Mouse (Mus musculus): ENCODE results near the gene Ndufaf5. TPM values are rescaled to one million over a fixed set of nuclear protein-coding genes. Genes with fewer than 3 reads are reported as not detected.
"Not testable (repeated sequence)": the region's sequence is repeated elsewhere in the genome, so short reads cannot be mapped to it uniquely, and the experiment has no call there.

The Ndufaf5 gene
- polyA plus RNA-seq, 1 experiment = 5.8 TPM

DNA sequence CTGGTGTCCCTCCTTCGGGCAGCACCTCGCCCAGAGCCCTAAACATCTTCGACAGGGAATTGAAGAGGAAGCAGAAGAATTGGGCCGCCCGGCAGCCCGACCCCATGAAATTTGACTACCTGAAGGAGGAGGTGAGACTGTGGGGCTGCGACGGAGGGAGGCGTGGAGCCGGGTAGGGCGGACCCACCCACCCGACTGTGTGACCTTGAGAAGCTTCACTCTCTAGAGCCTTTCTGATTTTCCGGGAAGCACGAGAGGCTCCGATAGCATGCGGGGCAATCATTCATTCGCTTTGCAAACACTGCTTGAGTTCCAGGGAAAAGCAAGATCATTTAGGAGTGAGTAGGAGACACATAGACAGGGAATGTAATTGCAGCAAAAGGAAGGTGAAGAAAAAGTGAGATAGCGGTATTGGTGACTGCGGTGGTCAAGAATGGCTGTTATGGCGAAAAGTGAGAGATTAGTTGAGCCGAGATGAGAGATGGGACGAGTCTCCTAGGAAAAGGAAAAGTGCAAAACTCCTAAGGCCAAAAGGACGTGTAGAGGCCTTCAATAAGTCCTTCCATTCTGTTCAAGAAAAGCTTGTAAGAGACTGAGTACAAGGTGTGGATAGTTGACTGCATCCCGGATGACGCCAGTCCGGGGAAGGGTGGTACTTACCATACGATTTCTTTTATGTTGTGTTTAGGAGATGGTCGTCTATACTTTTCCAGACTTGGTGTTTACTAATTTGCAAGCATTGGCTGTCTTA is 529 bp downstream of the Ndufaf5 start:
- peak overlapping the region; percentile 35 for H3K27ac ChIP-seq (ENCODE audit: control insufficient read depth, insufficient read depth, low read length)
- H3K4me1 ChIP-seq (replicated peaks; ENCODE audit: control insufficient read depth, insufficient read depth, low read length) = 0 out of 2 replicates have a peak, but pooled peaks cover 2% of the 10 kb centered on the region
- H3K4me3 ChIP-seq (ENCODE audit: control insufficient read depth, insufficient read depth, low read length) = peak overlapping the region; percentile 94
- DNase-seq = no peak
- 0 out of 2 replicates have a peak, but pooled peaks have one; percentile 17 for TF ChIP-seq CTCF (IDR thresholded peaks at IDR 0.05; ENCODE audit: borderline replicate concordance, control insufficient read depth, extremely low read depth, insufficient read depth, low read length, poor library complexity)
- no peak for TF ChIP-seq POLR2A (IDR thresholded peaks at IDR 0.05; ENCODE audit: control insufficient read depth, extremely low read depth, insufficient read depth, low read length, poor library complexity)
- WGBS = 8% methylated on average over 28 of the region's 28 CpGs
- no peaks in the 10 kb centered on the region for H3K27me3 ChIP-seq (ENCODE audit: control insufficient read depth, insufficient read depth, low read length)
- H3K36me3 ChIP-seq (ENCODE audit: control insufficient read depth, insufficient read depth, low read length) = no peaks in the 10 kb centered on the region

DNA sequence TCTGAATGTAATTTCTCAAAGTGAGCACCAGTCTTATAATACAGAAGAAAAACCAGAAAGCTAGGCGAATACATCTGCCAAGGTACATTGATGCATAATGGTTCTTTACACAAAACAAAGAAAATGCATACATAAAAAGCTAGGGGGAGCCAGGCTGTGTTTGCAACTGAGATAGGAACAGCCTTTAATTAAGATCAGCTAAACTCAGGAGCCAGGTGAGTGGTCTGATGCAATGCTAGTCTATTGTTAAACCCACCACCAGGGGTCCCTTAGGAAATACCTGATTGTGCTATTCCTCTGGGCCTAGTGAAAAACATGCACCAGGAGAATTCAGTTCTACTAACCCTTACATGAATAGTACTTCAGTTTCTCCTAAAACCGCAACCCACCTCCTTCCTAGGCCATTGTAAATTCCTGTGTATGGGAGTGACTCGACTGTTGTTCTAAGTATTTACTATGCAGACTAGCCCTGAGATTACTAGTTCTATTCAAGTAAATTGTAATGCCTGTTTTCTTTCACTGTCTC is 15.3 kb downstream of the Ndufaf5 start:
- not testable (repeated sequence) for H3K27ac ChIP-seq (ENCODE audit: control insufficient read depth, insufficient read depth, low read length)
- WGBS = 92% methylated on average over 3 of the region's 3 CpGs

DNA sequence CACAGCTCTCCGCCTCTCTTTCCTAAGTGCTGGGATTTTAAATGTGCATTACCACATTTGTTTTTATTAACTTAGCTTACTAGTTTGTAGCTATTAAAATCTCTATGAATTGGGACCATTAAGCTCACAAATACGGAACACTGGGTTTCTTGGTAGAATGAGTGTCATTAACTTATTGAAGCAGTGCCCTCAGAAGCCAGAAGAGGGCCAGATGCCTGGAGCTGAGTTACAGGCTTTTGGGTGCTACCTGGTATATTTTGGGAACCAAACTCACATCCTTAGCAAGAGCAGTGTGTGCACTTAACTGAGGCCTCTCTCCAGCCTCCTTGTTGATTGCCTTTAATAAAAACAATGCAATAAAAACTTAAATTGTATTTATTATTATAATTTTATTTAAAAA is 30.3 kb downstream of the Ndufaf5 start:
- WGBS = 93% methylated on average over 2 of the region's 2 CpGs
- no peak for DNase-seq
- Histone ChIP-seq H3K4me1 (replicated peaks; ENCODE audit: control insufficient read depth, insufficient read depth, low read length) (no peaks in the 10 kb centered on the region), H3K27ac (ENCODE audit: control insufficient read depth, insufficient read depth, low read length) (no peak overlapping the region), H3K4me3 (ENCODE audit: control insufficient read depth, insufficient read depth, low read length) (no peak overlapping the region), H3K27me3 (ENCODE audit: control insufficient read depth, insufficient read depth, low read length) (no peaks in the 10 kb centered on the region), H3K36me3 (ENCODE audit: control insufficient read depth, insufficient read depth, low read length) (peaks cover 10% of the 10 kb centered on the region)
- TF ChIP-seq CTCF (IDR thresholded peaks at IDR 0.05; ENCODE audit: borderline replicate concordance, control insufficient read depth, extremely low read depth, insufficient read depth, low read length, poor library complexity) (no peak), POLR2A (IDR thresholded peaks at IDR 0.05; ENCODE audit: control insufficient read depth, extremely low read depth, insufficient read depth, low read length, poor library complexity) (no peak)

More for the DNA sequence above, 15.3 kb downstream of the Ndufaf5 start:
- not testable (repeated sequence) for H3K36me3 ChIP-seq (ENCODE audit: control insufficient read depth, insufficient read depth, low read length); DNase-seq; H3K4me3 ChIP-seq (ENCODE audit: control insufficient read depth, insufficient read depth, low read length); H3K27me3 ChIP-seq (ENCODE audit: control insufficient read depth, insufficient read depth, low read length); H3K4me1 ChIP-seq (replicated peaks; ENCODE audit: control insufficient read depth, insufficient read depth, low read length)

DNA sequence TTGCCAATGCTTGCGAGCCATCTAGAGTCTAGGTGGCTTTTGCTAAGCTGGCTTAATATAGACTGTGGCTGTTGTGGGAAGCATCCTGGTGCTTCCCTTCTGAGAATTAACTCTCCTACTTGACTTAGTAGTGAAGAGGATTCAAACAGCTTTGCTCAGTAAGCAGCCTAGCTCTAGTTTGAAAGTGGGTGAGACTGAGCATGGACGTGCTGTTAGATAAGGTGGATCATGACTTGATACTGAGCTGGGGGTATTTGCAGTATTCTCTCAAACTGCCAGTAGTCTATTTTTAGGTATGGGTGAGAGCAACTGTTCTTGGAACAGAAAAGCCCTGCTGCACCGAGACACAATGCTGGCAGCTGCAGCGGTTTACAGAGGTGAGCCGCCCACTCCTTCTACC is 32.1 kb downstream of the Ndufaf5 start:
- no peak for DNase-seq
- H3K4me1 ChIP-seq (replicated peaks; ENCODE audit: control insufficient read depth, insufficient read depth, low read length) = no peaks in the 10 kb centered on the region
- TF ChIP-seq POLR2A (IDR thresholded peaks at IDR 0.05; ENCODE audit: control insufficient read depth, extremely low read depth, insufficient read depth, low read length, poor library complexity) (no peak), CTCF (IDR thresholded peaks at IDR 0.05; ENCODE audit: borderline replicate concordance, control insufficient read depth, extremely low read depth, insufficient read depth, low read length, poor library complexity) (no peak)
- no peak overlapping the region for H3K27ac ChIP-seq (ENCODE audit: control insufficient read depth, insufficient read depth, low read length)
- 93% methylated on average over 5 of the region's 5 CpGs for WGBS
- no peaks in the 10 kb centered on the region for H3K27me3 ChIP-seq (ENCODE audit: control insufficient read depth, insufficient read depth, low read length)
- peaks cover 10% of the 10 kb centered on the region for H3K36me3 ChIP-seq (ENCODE audit: control insufficient read depth, insufficient read depth, low read length)
- H3K4me3 ChIP-seq (ENCODE audit: control insufficient read depth, insufficient read depth, low read length) = no peak overlapping the region

DNA sequence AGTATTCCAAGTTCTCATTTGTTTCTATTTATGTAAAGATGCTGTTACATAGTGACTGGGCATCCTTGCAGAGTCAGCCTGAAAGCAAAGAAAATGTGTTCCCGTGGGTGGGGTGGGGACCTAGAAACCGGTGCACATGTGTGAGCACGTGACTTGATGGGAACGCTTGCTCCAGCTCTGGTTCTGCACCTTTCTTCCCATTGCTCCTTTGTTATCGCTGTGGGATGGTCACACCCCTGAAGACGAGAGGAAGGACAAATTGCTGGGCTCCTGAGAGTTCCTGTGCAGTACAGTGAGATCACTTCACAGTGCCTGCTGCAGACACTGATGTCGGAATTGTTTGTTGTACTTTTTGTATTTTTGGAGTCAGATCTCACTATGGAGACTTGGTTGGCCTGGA is 33.3 kb downstream of the Ndufaf5 start:
- H3K36me3 ChIP-seq (ENCODE audit: control insufficient read depth, insufficient read depth, low read length) = peaks cover 10% of the 10 kb centered on the region
- no peak for TF ChIP-seq CTCF (IDR thresholded peaks at IDR 0.05; ENCODE audit: borderline replicate concordance, control insufficient read depth, extremely low read depth, insufficient read depth, low read length, poor library complexity)
- no peak for TF ChIP-seq POLR2A (IDR thresholded peaks at IDR 0.05; ENCODE audit: control insufficient read depth, extremely low read depth, insufficient read depth, low read length, poor library complexity)
- 91% methylated on average over 7 of the region's 7 CpGs for WGBS

DNA sequence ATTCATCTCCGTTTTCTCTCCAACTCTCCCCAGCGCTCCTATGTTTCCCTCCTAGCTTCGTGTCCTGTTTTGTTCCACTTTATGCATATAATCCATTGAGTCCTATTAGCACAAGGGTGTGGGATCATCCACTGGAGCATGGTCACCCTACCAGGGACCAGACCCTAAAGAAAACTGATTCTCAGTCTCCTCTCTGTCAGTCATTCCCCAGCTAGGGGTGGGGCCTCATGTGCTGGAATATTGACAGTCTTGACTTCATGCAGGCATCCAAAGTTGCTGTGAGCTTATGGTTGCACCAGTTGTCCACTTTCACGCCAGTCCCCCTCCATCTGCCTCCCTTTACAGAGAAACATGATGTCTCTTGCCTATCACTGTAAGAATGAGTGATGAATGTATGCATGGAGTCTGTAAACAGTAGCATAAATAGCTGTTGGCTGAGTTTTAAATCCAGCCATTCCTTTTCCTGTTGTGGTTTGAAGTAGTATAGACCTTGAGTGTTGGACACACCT is 44.1 kb downstream of the Ndufaf5 start:
- WGBS = 93% methylated on average over 4 of the region's 4 CpGs
- no peak for DNase-seq
- Histone ChIP-seq H3K4me1 (replicated peaks; ENCODE audit: control insufficient read depth, insufficient read depth, low read length) (no peaks in the 10 kb centered on the region), H3K36me3 (ENCODE audit: control insufficient read depth, insufficient read depth, low read length) (no peaks in the 10 kb centered on the region), H3K27me3 (ENCODE audit: control insufficient read depth, insufficient read depth, low read length) (no peaks in the 10 kb centered on the region), H3K27ac (ENCODE audit: control insufficient read depth, insufficient read depth, low read length) (no peak overlapping the region), H3K4me3 (ENCODE audit: control insufficient read depth, insufficient read depth, low read length) (no peak overlapping the region)
- TF ChIP-seq CTCF (IDR thresholded peaks at IDR 0.05; ENCODE audit: borderline replicate concordance, control insufficient read depth, extremely low read depth, insufficient read depth, low read length, poor library complexity) = no peak
- TF ChIP-seq POLR2A (IDR thresholded peaks at IDR 0.05; ENCODE audit: control insufficient read depth, extremely low read depth, insufficient read depth, low read length, poor library complexity) = no peak

More for the DNA sequence above, 33.3 kb downstream of the Ndufaf5 start:
- H3K27me3 ChIP-seq (ENCODE audit: control insufficient read depth, insufficient read depth, low read length) = no peaks in the 10 kb centered on the region
- no peak overlapping the region for H3K4me3 ChIP-seq (ENCODE audit: control insufficient read depth, insufficient read depth, low read length)
- H3K4me1 ChIP-seq (replicated peaks; ENCODE audit: control insufficient read depth, insufficient read depth, low read length) = no peaks in the 10 kb centered on the region
- no peak for DNase-seq
- H3K27ac ChIP-seq (ENCODE audit: control insufficient read depth, insufficient read depth, low read length) = no peak overlapping the region

Data from thymus, adult 2 months (tissue).